Mouse (Mus musculus) intestine, postnatal 0 days (tissue): Measurements from ENCODE around the gene Pld6. TPM values are rescaled to one million over a fixed set of nuclear protein-coding genes. Genes with fewer than 3 reads are reported as not detected.

Source experiments
- ATAC-seq: fragments of 200-750 bp; cut with Nextera tagmentation; 2 replicates; pipeline ENCODE4 v1.8.0; 2017; ENCODE audit warnings: mild to moderate bottlenecking, moderate TSS enrichment, moderate library complexity
- H3K27ac ChIP-seq: fragments of 300-500 bp; sonication (generic); 2 replicates; pipeline ENCODE4 v1.5.1; 2014; ENCODE audit warnings: mild to moderate bottlenecking, low read depth, low read length, moderate library complexity
- H3K27me3 ChIP-seq: fragments of 300-500 bp; sonication (generic); replicated peaks from 2 replicates; pipeline ENCODE4 v1.6.1; 2014; ENCODE audit warnings: low read length, mixed read lengths; ENCODE audit not compliant: control insufficient read depth, insufficient read depth
- H3K36me3 ChIP-seq: fragments of 300-500 bp; sonication (generic); 2 replicates; pipeline ENCODE4 v1.6.1; 2014; ENCODE audit warnings: mild to moderate bottlenecking, moderate library complexity; ENCODE audit not compliant: control insufficient read depth, insufficient read depth
- H3K4me1 ChIP-seq: fragments of 300-500 bp; sonication (generic); replicated peaks from 2 replicates; pipeline ENCODE4 v1.6.1; 2014; ENCODE audit warnings: antibody characterized with exemption, low read length, mixed read lengths; ENCODE audit not compliant: control insufficient read depth, insufficient read depth
- H3K4me2 ChIP-seq: fragments of 300-500 bp; sonication (generic); replicated peaks from 2 replicates; pipeline ENCODE4 v1.6.1; 2014; ENCODE audit warnings: low read depth, mild to moderate bottlenecking, moderate library complexity
- H3K4me3 ChIP-seq: fragments of 300-500 bp; sonication (generic); 2 replicates; pipeline ENCODE4 v1.5.1; 2014; ENCODE audit warnings: low read depth, low read length
- H3K9ac ChIP-seq: fragments of 300-500 bp; sonication (generic); 2 replicates; pipeline ENCODE4 v1.6.1; 2014; ENCODE audit warnings: mild to moderate bottlenecking, low read depth, low read length
- H3K9me3 ChIP-seq: fragments of 300-500 bp; sonication (generic); 2 replicates; pipeline ENCODE4 v1.6.1; 2016; ENCODE audit warnings: mixed run types; ENCODE audit not compliant: control insufficient read depth
- CTCF ChIP-seq: sonication (generic); IDR thresholded peaks from 2 replicates; pipeline ENCODE4 v1.5.1; 2016; ENCODE audit warnings: low read depth, mild to moderate bottlenecking, control low read depth, antibody characterized with exemption, moderate library complexity
- WGBS: fragments of 180-500 bp; shearing (Covaris S2); extraction: QIAGEN DNeasy Blood & Tissue Kit; methylation state at CpG from one replicate; pipeline ENCODE4 v1.1.7; 2014; 5-methylcytosine and 5-hydroxymethylcytosine counted together
- polyA plus RNA-seq: library from polyadenylated mRNA; unstranded; fragments of >200 nt; fragmentation: Nextera tagmentation; extraction: Ambion mirVana; gene quantifications from 2 replicates; pipeline ENCODE4 v1.2.1, GENCODE M21; 2015

Pld6 gene
- polyA plus RNA-seq, 1 experiment from 2014 or later = 0.89 TPM

DNA sequence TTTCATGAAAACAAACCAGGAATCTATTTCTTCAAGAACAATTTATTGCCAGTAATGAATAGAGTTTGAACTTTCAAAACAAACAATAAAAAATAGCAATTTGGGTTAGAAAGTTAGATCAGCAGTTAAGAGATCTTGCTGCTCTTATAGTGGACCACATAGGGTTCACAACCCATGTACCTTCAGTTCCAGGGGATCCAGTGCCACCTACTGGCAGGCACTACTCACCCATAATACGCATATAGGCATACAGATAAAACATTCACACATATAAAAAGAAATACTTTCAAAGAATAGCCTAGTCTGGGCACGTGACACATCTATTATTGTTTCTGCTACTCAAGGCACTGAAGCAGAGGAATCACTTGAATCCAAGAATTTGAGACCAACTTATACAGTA lies 40.8 kb downstream of the Pld6 start:
- H3K27me3 ChIP-seq = no peaks in the 10 kb centered on the region
- H3K9me3 ChIP-seq = no peaks in the 10 kb centered on the region
- no peak overlapping the region for H3K4me2 ChIP-seq
- no peaks in the 10 kb centered on the region for H3K4me1 ChIP-seq
- no peak for ATAC-seq
- no peak overlapping the region for H3K27ac ChIP-seq
- H3K4me3 ChIP-seq = no peak overlapping the region
- no peak overlapping the region for H3K9ac ChIP-seq
- TF ChIP-seq CTCF = peak; percentile 81
- whole genome bisulfite sequencing = 82% methylated on average over 2 of the region's 2 CpGs
- peaks cover 56% of the 10 kb centered on the region for H3K36me3 ChIP-seq

- Histone ChIP-seq H3K4me1 (no peaks in the 10 kb centered on the region), H3K9me3 (no peaks in the 10 kb centered on the region), H3K9ac (no peak overlapping the region), H3K27me3 (no peaks in the 10 kb centered on the region), H3K36me3 (peaks cover 59% of the 10 kb centered on the region), H3K4me3 (no peak overlapping the region), H3K4me2 (no peak overlapping the region), H3K27ac (no peak overlapping the region)
- no peak for TF ChIP-seq CTCF
- 86% methylated on average over 5 of the region's 5 CpGs for WGBS
- ATAC-seq = no peak
Measured at GRCm38 (mm10) chr11:59745851-59746250, 41.6 kb downstream of the Pld6 start.

- H3K36me3 ChIP-seq = peaks cover 67% of the 10 kb centered on the region
- no peak overlapping the region for H3K4me2 ChIP-seq
- ATAC-seq = no peak
- no peaks in the 10 kb centered on the region for H3K27me3 ChIP-seq
- 85% methylated on average over 4 of the region's 4 CpGs for WGBS
- H3K4me3 ChIP-seq = no peak overlapping the region
- no peak overlapping the region for H3K9ac ChIP-seq
- no peaks in the 10 kb centered on the region for H3K9me3 ChIP-seq
- no peak overlapping the region for H3K27ac ChIP-seq
- TF ChIP-seq CTCF = no peak
- H3K4me1 ChIP-seq = no peaks in the 10 kb centered on the region
Measured at GRCm38 (mm10) chr11:59744374-59744773, 43.1 kb downstream of the Pld6 start.

DNA sequence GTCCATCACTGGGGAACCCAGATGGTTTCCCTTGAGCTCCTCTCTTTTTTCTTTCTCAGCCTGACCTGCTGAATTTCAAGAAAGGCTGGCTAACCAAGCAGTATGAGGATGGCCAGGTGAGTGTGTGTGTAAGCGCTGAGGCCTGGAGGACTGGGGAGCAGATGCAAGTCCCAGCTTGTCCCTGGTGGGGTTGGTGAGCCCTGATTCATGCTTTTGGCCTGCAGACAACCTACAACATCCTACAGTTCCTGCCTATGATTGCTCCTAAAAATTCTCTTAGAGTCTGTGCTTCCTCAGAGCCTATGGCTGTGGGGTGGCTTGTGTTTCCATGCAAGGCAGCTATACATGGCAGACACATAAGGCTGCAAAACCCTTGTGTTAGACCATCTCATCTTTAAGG lies 43.7 kb downstream of the Pld6 start:
- Histone ChIP-seq H3K27ac (no peak overlapping the region), H3K9me3 (no peaks in the 10 kb centered on the region), H3K4me3 (no peak overlapping the region), H3K27me3 (no peaks in the 10 kb centered on the region), H3K4me1 (no peaks in the 10 kb centered on the region), H3K36me3 (peaks cover 63% of the 10 kb centered on the region), H3K9ac (no peak overlapping the region), H3K4me2 (no peak overlapping the region)
- 100% methylated on average over 1 of the region's 1 CpGs for WGBS
- TF ChIP-seq CTCF = no peak
- ATAC-seq = no peak

GRCm38 (mm10) chr11:59743307-59743706 lies 44.1 kb downstream of the Pld6 start:
- no peak overlapping the region for H3K4me3 ChIP-seq
- H3K27ac ChIP-seq = no peak overlapping the region
- TF ChIP-seq CTCF = no peak
- no peak for ATAC-seq
- no peak overlapping the region for H3K4me2 ChIP-seq
- no peaks in the 10 kb centered on the region for H3K4me1 ChIP-seq
- H3K36me3 ChIP-seq = peaks cover 62% of the 10 kb centered on the region
- no peak overlapping the region for H3K9ac ChIP-seq
- no peaks in the 10 kb centered on the region for H3K9me3 ChIP-seq
- 90% methylated on average over 2 of the region's 2 CpGs for WGBS
- no peaks in the 10 kb centered on the region for H3K27me3 ChIP-seq

DNA sequence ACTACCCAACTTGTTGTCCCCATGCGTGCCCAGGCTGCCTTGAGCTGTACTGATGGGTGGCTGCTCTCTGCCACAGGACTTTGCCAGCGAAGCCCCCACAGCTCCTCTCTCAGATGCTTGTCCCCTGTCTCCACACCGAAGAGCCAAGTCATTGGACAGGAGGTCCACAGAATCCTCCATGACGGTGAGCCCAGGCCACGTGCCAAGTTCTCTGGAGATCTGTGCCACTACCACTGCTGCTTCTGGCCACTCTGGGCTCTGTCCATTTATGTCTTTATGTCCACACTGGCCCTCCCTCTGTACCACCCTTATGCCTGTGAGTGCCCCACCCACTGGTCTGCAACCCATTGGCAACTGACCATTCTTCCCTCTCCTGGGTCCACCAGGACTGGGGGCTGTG lies 45.5 kb downstream of the Pld6 start:
- Histone ChIP-seq H3K27me3 (no peaks in the 10 kb centered on the region), H3K4me1 (no peaks in the 10 kb centered on the region), H3K9me3 (no peaks in the 10 kb centered on the region), H3K4me3 (no peak overlapping the region), H3K36me3 (peaks cover 71% of the 10 kb centered on the region), H3K27ac (no peak overlapping the region), H3K4me2 (no peak overlapping the region), H3K9ac (no peak overlapping the region)
- no peak for TF ChIP-seq CTCF
- ATAC-seq = no peak
- WGBS = 95% methylated on average over 5 of the region's 5 CpGs

DNA sequence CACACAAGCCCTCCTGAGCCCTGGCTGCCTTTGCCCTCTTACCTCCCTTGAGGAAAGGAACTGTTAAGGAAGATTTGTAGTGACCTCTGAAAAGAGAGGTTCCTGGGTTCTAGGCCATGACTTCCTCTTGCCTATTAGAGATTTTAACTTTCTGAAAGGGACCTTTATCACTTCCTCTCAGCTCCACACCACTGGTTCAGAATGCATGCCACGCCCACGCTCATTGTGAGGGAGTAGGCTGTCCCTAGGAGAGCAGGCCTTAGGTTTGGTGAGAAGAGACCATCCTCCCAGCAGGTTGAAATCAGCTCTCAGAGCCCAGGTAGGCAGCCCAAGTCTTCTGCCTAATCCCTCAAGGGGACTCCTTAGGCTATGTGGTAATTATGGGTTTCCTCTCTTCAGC lies 47.4 kb downstream of the Pld6 start:
- no peak overlapping the region for H3K27ac ChIP-seq
- no peak overlapping the region for H3K4me3 ChIP-seq
- H3K9me3 ChIP-seq = no peaks in the 10 kb centered on the region
- no peaks in the 10 kb centered on the region for H3K4me1 ChIP-seq
- WGBS = 80% methylated on average over 2 of the region's 2 CpGs
- H3K4me2 ChIP-seq = no peak overlapping the region
- ATAC-seq = no peak
- no peak overlapping the region for H3K9ac ChIP-seq
- no peaks in the 10 kb centered on the region for H3K27me3 ChIP-seq
- peaks cover 88% of the 10 kb centered on the region for H3K36me3 ChIP-seq
- no peak for TF ChIP-seq CTCF
